Mouse (Mus musculus): ENCODE results near the gene Zfp69. TPM values are rescaled to one million over a fixed set of nuclear protein-coding genes. Genes with fewer than 3 reads are reported as not detected.

Zfp69 gene
- polyA plus RNA-seq, 1 experiment from 2014 or later, result 16.9 TPM

- 73% methylated on average over 7 of the region's 7 CpGs for WGBS (ENCODE audit: insufficient replicate concordance)
Observed at GRCm38 (mm10) chr4:120895226-120895625, 56.3 kb downstream of the Zfp69 start.

GRCm38 (mm10) chr4:120894584-120894983 lies 56.9 kb downstream of the Zfp69 start:
- H3K27ac ChIP-seq (ENCODE audit: low read depth, low read length), result no peak overlapping the region
- H3K4me3 ChIP-seq (ENCODE audit: low read depth, low read length), result no peak overlapping the region
- H3K36me3 ChIP-seq (ENCODE audit: control insufficient read depth, insufficient read depth, low read length), result no peaks in the 10 kb centered on the region
- no peak overlapping the region for H3K9ac ChIP-seq (ENCODE audit: low read depth, low read length)
- WGBS (ENCODE audit: insufficient replicate concordance), result 73% methylated on average over 11 of the region's 11 CpGs
- peaks cover 5% of the 10 kb centered on the region; the same call in 1 of the 2 replicates for H3K27me3 ChIP-seq (ENCODE audit: control insufficient read depth, insufficient read depth, low read length)
- no peak overlapping the region for H3K4me2 ChIP-seq
- H3K4me1 ChIP-seq (ENCODE audit: control insufficient read depth, insufficient read depth, low read length), result no peaks in the 10 kb centered on the region
- no peaks in the 10 kb centered on the region for H3K9me3 ChIP-seq (replicated peaks; ENCODE audit: control insufficient read depth, low read length)
- ATAC-seq (replicated peaks; ENCODE audit: insufficient number of reproducible peaks, low FRiP score, low TSS enrichment), result no peak

More at GRCm38 (mm10) chr4:120895226-120895625, 56.3 kb downstream of the Zfp69 start:
- no peaks in the 10 kb centered on the region for H3K36me3 ChIP-seq (ENCODE audit: control insufficient read depth, insufficient read depth, low read length)
- H3K27me3 ChIP-seq (ENCODE audit: control insufficient read depth, insufficient read depth, low read length), result peaks cover 5% of the 10 kb centered on the region; the same call in 1 of the 2 replicates
- no peak overlapping the region for H3K9ac ChIP-seq (ENCODE audit: low read depth, low read length)
- no peak overlapping the region for H3K27ac ChIP-seq (ENCODE audit: low read depth, low read length)
- no peaks in the 10 kb centered on the region for H3K9me3 ChIP-seq (replicated peaks; ENCODE audit: control insufficient read depth, low read length)
- H3K4me1 ChIP-seq (ENCODE audit: control insufficient read depth, insufficient read depth, low read length), result no peaks in the 10 kb centered on the region
- H3K4me3 ChIP-seq (ENCODE audit: low read depth, low read length), result no peak overlapping the region
- no peak for ATAC-seq (replicated peaks; ENCODE audit: insufficient number of reproducible peaks, low FRiP score, low TSS enrichment)
- no peak overlapping the region for H3K4me2 ChIP-seq

- 55% methylated on average over 11 of the region's 11 CpGs for WGBS (ENCODE audit: insufficient replicate concordance)
- Histone ChIP-seq H3K27me3 (ENCODE audit: control insufficient read depth, insufficient read depth, low read length) (peaks cover 5% of the 10 kb centered on the region; the same call in 1 of the 2 replicates), H3K36me3 (ENCODE audit: control insufficient read depth, insufficient read depth, low read length) (no peaks in the 10 kb centered on the region), H3K27ac (ENCODE audit: low read depth, low read length) (no peak overlapping the region), H3K4me1 (ENCODE audit: control insufficient read depth, insufficient read depth, low read length) (no peaks in the 10 kb centered on the region), H3K4me3 (ENCODE audit: low read depth, low read length) (no peak overlapping the region), H3K9me3 (replicated peaks; ENCODE audit: control insufficient read depth, low read length) (no peaks in the 10 kb centered on the region), H3K9ac (ENCODE audit: low read depth, low read length) (no peak overlapping the region), H3K4me2 (no peak overlapping the region)
- ATAC-seq (replicated peaks; ENCODE audit: insufficient number of reproducible peaks, low FRiP score, low TSS enrichment), result no peak
Observed at GRCm38 (mm10) chr4:120893656-120894401, 57.7 kb downstream of the Zfp69 start.

- Histone ChIP-seq H3K36me3 (ENCODE audit: control insufficient read depth, insufficient read depth, low read length) (no peaks in the 10 kb centered on the region), H3K9ac (ENCODE audit: low read depth, low read length) (no peak overlapping the region), H3K4me2 (no peak overlapping the region), H3K9me3 (replicated peaks; ENCODE audit: control insufficient read depth, low read length) (no peaks in the 10 kb centered on the region), H3K27me3 (ENCODE audit: control insufficient read depth, insufficient read depth, low read length) (peaks cover 5% of the 10 kb centered on the region; the same call in 1 of the 2 replicates), H3K4me1 (ENCODE audit: control insufficient read depth, insufficient read depth, low read length) (no peaks in the 10 kb centered on the region), H3K4me3 (ENCODE audit: low read depth, low read length) (no peak overlapping the region), H3K27ac (ENCODE audit: low read depth, low read length) (no peak overlapping the region)
- ATAC-seq (replicated peaks; ENCODE audit: insufficient number of reproducible peaks, low FRiP score, low TSS enrichment), result no peak
- 65% methylated on average over 1 of the region's 1 CpGs for WGBS (ENCODE audit: insufficient replicate concordance)
Observed at GRCm38 (mm10) chr4:120892516-120892915, 59.0 kb downstream of the Zfp69 start.

- H3K4me2 ChIP-seq, result no peak overlapping the region
- H3K27ac ChIP-seq (ENCODE audit: low read depth, low read length), result no peak overlapping the region
- no peaks in the 10 kb centered on the region for H3K4me1 ChIP-seq (ENCODE audit: control insufficient read depth, insufficient read depth, low read length)
- H3K9ac ChIP-seq (ENCODE audit: low read depth, low read length), result no peak overlapping the region
- no peak overlapping the region for H3K4me3 ChIP-seq (ENCODE audit: low read depth, low read length)
- peaks cover 5% of the 10 kb centered on the region; the same call in 1 of the 2 replicates for H3K27me3 ChIP-seq (ENCODE audit: control insufficient read depth, insufficient read depth, low read length)
- H3K36me3 ChIP-seq (ENCODE audit: control insufficient read depth, insufficient read depth, low read length), result no peaks in the 10 kb centered on the region
- no peak for ATAC-seq (replicated peaks; ENCODE audit: insufficient number of reproducible peaks, low FRiP score, low TSS enrichment)
- H3K9me3 ChIP-seq (replicated peaks; ENCODE audit: control insufficient read depth, low read length), result no peaks in the 10 kb centered on the region
Observed at GRCm38 (mm10) chr4:120891960-120892359, 59.5 kb downstream of the Zfp69 start.

- H3K9me3 ChIP-seq (replicated peaks; ENCODE audit: control insufficient read depth, low read length), result no peaks in the 10 kb centered on the region
- ATAC-seq (replicated peaks; ENCODE audit: insufficient number of reproducible peaks, low FRiP score, low TSS enrichment), result no peak
- no peak overlapping the region for H3K4me2 ChIP-seq
- WGBS (ENCODE audit: insufficient replicate concordance), result 77% methylated on average over 11 of the region's 11 CpGs
- H3K9ac ChIP-seq (ENCODE audit: low read depth, low read length), result no peak overlapping the region
- H3K4me1 ChIP-seq (ENCODE audit: control insufficient read depth, insufficient read depth, low read length), result peaks cover 5% of the 10 kb centered on the region
- H3K27me3 ChIP-seq (ENCODE audit: control insufficient read depth, insufficient read depth, low read length), result peaks cover 5% of the 10 kb centered on the region; the same call in 1 of the 2 replicates
- H3K36me3 ChIP-seq (ENCODE audit: control insufficient read depth, insufficient read depth, low read length), result no peaks in the 10 kb centered on the region
- H3K4me3 ChIP-seq (ENCODE audit: low read depth, low read length), result no peak overlapping the region
- no peak overlapping the region for H3K27ac ChIP-seq (ENCODE audit: low read depth, low read length)
Observed at GRCm38 (mm10) chr4:120890754-120891440, 60.6 kb downstream of the Zfp69 start.

GRCm38 (mm10) chr4:120888884-120889283 lies 62.6 kb downstream of the Zfp69 start:
- H3K4me1 ChIP-seq (ENCODE audit: control insufficient read depth, insufficient read depth, low read length), result peaks cover 15% of the 10 kb centered on the region
- 64% methylated on average over 8 of the region's 8 CpGs for WGBS (ENCODE audit: insufficient replicate concordance)
- ATAC-seq (replicated peaks; ENCODE audit: insufficient number of reproducible peaks, low FRiP score, low TSS enrichment), result no peak
- no peak overlapping the region for H3K4me3 ChIP-seq (ENCODE audit: low read depth, low read length)
- no peak overlapping the region for H3K9ac ChIP-seq (ENCODE audit: low read depth, low read length)
- no peak overlapping the region for H3K27ac ChIP-seq (ENCODE audit: low read depth, low read length)
- H3K9me3 ChIP-seq (replicated peaks; ENCODE audit: control insufficient read depth, low read length), result no peaks in the 10 kb centered on the region
- no peak overlapping the region for H3K4me2 ChIP-seq
- H3K36me3 ChIP-seq (ENCODE audit: control insufficient read depth, insufficient read depth, low read length), result no peaks in the 10 kb centered on the region
- H3K27me3 ChIP-seq (ENCODE audit: control insufficient read depth, insufficient read depth, low read length), result peaks cover 2% of the 10 kb centered on the region; the same call in 1 of the 2 replicates

- H3K27me3 ChIP-seq (ENCODE audit: control insufficient read depth, insufficient read depth, low read length), result no peaks in the 10 kb centered on the region
- ATAC-seq (replicated peaks; ENCODE audit: insufficient number of reproducible peaks, low FRiP score, low TSS enrichment), result no peak
- H3K4me1 ChIP-seq (ENCODE audit: control insufficient read depth, insufficient read depth, low read length), result peaks cover 15% of the 10 kb centered on the region
- H3K4me2 ChIP-seq, result no peak overlapping the region
- WGBS (ENCODE audit: insufficient replicate concordance), result 25% methylated on average over 8 of the region's 8 CpGs
- H3K9ac ChIP-seq (ENCODE audit: low read depth, low read length), result no peak overlapping the region
- H3K9me3 ChIP-seq (replicated peaks; ENCODE audit: control insufficient read depth, low read length), result no peaks in the 10 kb centered on the region
- no peak overlapping the region for H3K4me3 ChIP-seq (ENCODE audit: low read depth, low read length)
- no peak overlapping the region for H3K27ac ChIP-seq (ENCODE audit: low read depth, low read length)
- no peaks in the 10 kb centered on the region for H3K36me3 ChIP-seq (ENCODE audit: control insufficient read depth, insufficient read depth, low read length)
Observed at GRCm38 (mm10) chr4:120887381-120888112, 64.0 kb downstream of the Zfp69 start.
